Mouse (Mus musculus) kidney, embryonic 15.5 days (tissue): ENCODE results near the gene Taf11. TPM values are rescaled to one million over a fixed set of nuclear protein-coding genes. Genes with fewer than 3 reads are reported as not detected.

ENCODE experiments used
- ATAC-seq: fragments of 200-750 bp; cut with Nextera tagmentation; replicated peaks from 2 replicates; pipeline ENCODE4 v1.8.0; 2017; ENCODE audit warnings: moderate TSS enrichment; ENCODE audit not compliant: low FRiP score
- H3K27ac ChIP-seq: fragments of 300-500 bp; sonication (generic); 2 replicates; pipeline ENCODE4 v1.5.1; 2015; ENCODE audit warnings: mild to moderate bottlenecking, inconsistent platforms
- H3K27me3 ChIP-seq: fragments of 300-500 bp; sonication (generic); 2 replicates; pipeline ENCODE4 v1.6.1; 2015; ENCODE audit warnings: inconsistent platforms
- H3K36me3 ChIP-seq: fragments of 300-500 bp; sonication (generic); 2 replicates; pipeline ENCODE4 v1.6.1; 2015; ENCODE audit warnings: inconsistent platforms
- H3K4me1 ChIP-seq: fragments of 300-500 bp; sonication (generic); 2 replicates; pipeline ENCODE4 v1.6.1; 2015; ENCODE audit warnings: inconsistent platforms
- H3K4me2 ChIP-seq: fragments of 300-500 bp; sonication (generic); 2 replicates; pipeline ENCODE4 v1.6.1; 2015; ENCODE audit warnings: moderate library complexity, mild to moderate bottlenecking, inconsistent platforms
- H3K4me3 ChIP-seq: fragments of 300-500 bp; sonication (generic); replicated peaks from 2 replicates; pipeline ENCODE4 v1.5.1; 2015; ENCODE audit warnings: mild to moderate bottlenecking, inconsistent platforms
- H3K9ac ChIP-seq: fragments of 300-500 bp; sonication (generic); 2 replicates; pipeline ENCODE4 v1.6.1; 2015; ENCODE audit warnings: mild to moderate bottlenecking, inconsistent platforms
- H3K9me3 ChIP-seq: fragments of 300-500 bp; sonication (generic); replicated peaks from 2 replicates; pipeline ENCODE4 v1.6.1; 2016; ENCODE audit warnings: inconsistent platforms
- WGBS: fragments of 180-500 bp; shearing (Covaris S2); methylation state at CpG from one replicate; pipeline ENCODE4 v1.1.7; 2015; ENCODE audit warnings: mixed read lengths; 5-methylcytosine and 5-hydroxymethylcytosine counted together
- polyA plus RNA-seq: library from polyadenylated mRNA; unstranded; fragments of >200 nt; fragmentation: Nextera tagmentation; extraction: Ambion mirVana; gene quantifications from 2 replicates; pipeline ENCODE4 v1.2.1, GENCODE M21; 2015

Taf11 gene
- polyA plus RNA-seq, 1 experiment from 2014 or later, result 65.1 TPM

GRCm38 (mm10) chr17:27939028-27939427, 29.4 kb upstream of the Taf11 start:
- WGBS, result 84% methylated on average over 5 of the region's 5 CpGs
- no peak overlapping the region for H3K9ac ChIP-seq

GRCm38 (mm10) chr17:27938121-27938754, 28.6 kb upstream of the Taf11 start:
- Histone ChIP-seq H3K4me1 (peaks cover 44% of the 10 kb centered on the region), H3K27me3 (no peaks in the 10 kb centered on the region), H3K36me3 (no peaks in the 10 kb centered on the region), H3K9me3 (no peaks in the 10 kb centered on the region), H3K4me2 (no peak overlapping the region), H3K27ac (peak overlapping the region; percentile 30), H3K9ac (no peak overlapping the region), H3K4me3 (no peak overlapping the region)
- whole genome bisulfite sequencing, result 56% methylated on average over 12 of the region's 12 CpGs
- ATAC-seq, result no peak

More at GRCm38 (mm10) chr17:27939028-27939427, 29.4 kb upstream of the Taf11 start:
- ATAC-seq, result no peak
- Histone ChIP-seq H3K9me3 (no peaks in the 10 kb centered on the region), H3K27me3 (no peaks in the 10 kb centered on the region), H3K4me3 (no peak overlapping the region), H3K27ac (peak overlapping the region; percentile 61; the same call in 1 of the 2 replicates), H3K4me1 (peaks cover 43% of the 10 kb centered on the region), H3K36me3 (no peaks in the 10 kb centered on the region), H3K4me2 (no peak overlapping the region)

GRCm38 (mm10) chr17:27937054-27937615, 27.5 kb upstream of the Taf11 start:
- no peak for ATAC-seq
- Histone ChIP-seq H3K9ac (no peak overlapping the region), H3K4me3 (no peak overlapping the region), H3K36me3 (no peaks in the 10 kb centered on the region), H3K27ac (no peak overlapping the region), H3K4me1 (peaks cover 55% of the 10 kb centered on the region), H3K4me2 (no peak overlapping the region), H3K27me3 (no peaks in the 10 kb centered on the region), H3K9me3 (no peaks in the 10 kb centered on the region)
- WGBS, result 70% methylated on average over 4 of the region's 4 CpGs

GRCm38 (mm10) chr17:27935091-27935490, 25.4 kb upstream of the Taf11 start:
- Histone ChIP-seq H3K9ac (no peak overlapping the region), H3K4me3 (no peak overlapping the region), H3K27ac (no peak overlapping the region), H3K27me3 (no peaks in the 10 kb centered on the region), H3K4me2 (no peak overlapping the region), H3K36me3 (no peaks in the 10 kb centered on the region), H3K9me3 (no peaks in the 10 kb centered on the region), H3K4me1 (peaks cover 52% of the 10 kb centered on the region)
- WGBS, result 80% methylated on average over 3 of the region's 3 CpGs
- no peak for ATAC-seq

- Histone ChIP-seq H3K4me3 (no peak overlapping the region), H3K4me2 (no peak overlapping the region), H3K27me3 (no peaks in the 10 kb centered on the region), H3K27ac (peak overlapping the region; percentile 20; the same call in 1 of the 2 replicates), H3K9ac (no peak overlapping the region), H3K4me1 (peaks cover 46% of the 10 kb centered on the region), H3K9me3 (no peaks in the 10 kb centered on the region), H3K36me3 (no peaks in the 10 kb centered on the region)
- ATAC-seq, result no peak
- 82% methylated on average over 10 of the region's 10 CpGs for WGBS
These were observed 24.7 kb upstream of the Taf11 start for GRCm38 (mm10) chr17:27934136-27934910.

- Histone ChIP-seq H3K4me2 (no peak overlapping the region), H3K9ac (no peak overlapping the region), H3K27me3 (no peaks in the 10 kb centered on the region), H3K4me3 (no peak overlapping the region), H3K4me1 (peaks cover 24% of the 10 kb centered on the region), H3K27ac (no peak overlapping the region), H3K36me3 (no peaks in the 10 kb centered on the region), H3K9me3 (no peaks in the 10 kb centered on the region)
- WGBS, result 65% methylated on average over 4 of the region's 4 CpGs
- ATAC-seq, result no peak
These were observed 22.2 kb upstream of the Taf11 start for GRCm38 (mm10) chr17:27931826-27932225.

GRCm38 (mm10) chr17:27930291-27930690, 20.6 kb upstream of the Taf11 start:
- Histone ChIP-seq H3K4me1 (peaks cover 30% of the 10 kb centered on the region), H3K36me3 (no peaks in the 10 kb centered on the region), H3K9me3 (no peaks in the 10 kb centered on the region)

GRCm38 (mm10) chr17:27925504-27925903, 15.9 kb upstream of the Taf11 start:
- Histone ChIP-seq H3K36me3 (0 out of 2 replicates have a peak, but pooled peaks cover 3% of the 10 kb centered on the region), H3K9ac (no peak overlapping the region), H3K27ac (0 out of 2 replicates have a peak overlapping the region, but pooled peaks have one; percentile 18), H3K4me2 (no peak overlapping the region), H3K27me3 (no peaks in the 10 kb centered on the region), H3K9me3 (no peaks in the 10 kb centered on the region), H3K4me1 (peaks cover 26% of the 10 kb centered on the region), H3K4me3 (no peak overlapping the region)
- 64% methylated on average over 7 of the region's 7 CpGs for WGBS
- ATAC-seq, result no peak

More at GRCm38 (mm10) chr17:27930291-27930690, 20.6 kb upstream of the Taf11 start:
- no peak for ATAC-seq
- Histone ChIP-seq H3K4me3 (no peak overlapping the region), H3K27ac (no peak overlapping the region), H3K9ac (no peak overlapping the region), H3K27me3 (no peaks in the 10 kb centered on the region), H3K4me2 (no peak overlapping the region)
- 90% methylated on average over 5 of the region's 5 CpGs for WGBS

GRCm38 (mm10) chr17:27925054-27925453, 15.4 kb upstream of the Taf11 start:
- peaks cover 28% of the 10 kb centered on the region for H3K4me1 ChIP-seq
- 62% methylated on average over 4 of the region's 4 CpGs for WGBS
- no peaks in the 10 kb centered on the region for H3K27me3 ChIP-seq
- no peak overlapping the region for H3K4me3 ChIP-seq
- no peak overlapping the region for H3K9ac ChIP-seq
- no peak overlapping the region for H3K4me2 ChIP-seq
- H3K36me3 ChIP-seq, result 0 out of 2 replicates have a peak, but pooled peaks cover 3% of the 10 kb centered on the region
- H3K27ac ChIP-seq, result peak overlapping the region; percentile 18; the same call in 1 of the 2 replicates
- H3K9me3 ChIP-seq, result no peaks in the 10 kb centered on the region
- ATAC-seq, result no peak

GRCm38 (mm10) chr17:27922174-27922712, 12.6 kb upstream of the Taf11 start:
- Histone ChIP-seq H3K9me3 (no peaks in the 10 kb centered on the region), H3K4me1 (peaks cover 34% of the 10 kb centered on the region), H3K36me3 (0 out of 2 replicates have a peak, but pooled peaks cover 3% of the 10 kb centered on the region), H3K27ac (no peak overlapping the region), H3K4me3 (no peak overlapping the region), H3K4me2 (no peak overlapping the region), H3K9ac (no peak overlapping the region), H3K27me3 (no peaks in the 10 kb centered on the region)
- ATAC-seq, result no peak
- 73% methylated on average over 11 of the region's 11 CpGs for WGBS

GRCm38 (mm10) chr17:27920676-27921075, 11.0 kb upstream of the Taf11 start:
- ATAC-seq, result no peak
- Histone ChIP-seq H3K4me3 (no peak overlapping the region), H3K27me3 (no peaks in the 10 kb centered on the region), H3K4me2 (no peak overlapping the region), H3K27ac (no peak overlapping the region), H3K9me3 (no peaks in the 10 kb centered on the region), H3K4me1 (peaks cover 28% of the 10 kb centered on the region), H3K9ac (no peak overlapping the region), H3K36me3 (0 out of 2 replicates have a peak, but pooled peaks cover 3% of the 10 kb centered on the region)
- WGBS, result 77% methylated on average over 4 of the region's 4 CpGs

GRCm38 (mm10) chr17:27916366-27916765, 6.7 kb upstream of the Taf11 start:
- H3K9ac ChIP-seq, result no peak overlapping the region
- H3K4me1 ChIP-seq, result 0 out of 2 replicates have a peak, but pooled peaks cover 15% of the 10 kb centered on the region
- H3K27me3 ChIP-seq, result no peaks in the 10 kb centered on the region
- no peak overlapping the region for H3K27ac ChIP-seq
- 71% methylated on average over 4 of the region's 4 CpGs for WGBS
- no peak overlapping the region for H3K4me2 ChIP-seq
- ATAC-seq, result no peak
- no peaks in the 10 kb centered on the region for H3K9me3 ChIP-seq
- H3K36me3 ChIP-seq, result 0 out of 2 replicates have a peak, but pooled peaks cover 7% of the 10 kb centered on the region
- H3K4me3 ChIP-seq, result no peak overlapping the region
